Mouse (Mus musculus) embryonic facial prominence, embryonic 12.5 days (tissue): Measurements from ENCODE around the gene Acyp1. TPM values are rescaled to one million over a fixed set of nuclear protein-coding genes. Genes with fewer than 3 reads are reported as not detected.
A peak's percentile ranks its signal among the peaks of the same experiment; 100 is the strongest.

Source experiments
- ATAC-seq: fragments of 200-750 bp; cut with Nextera tagmentation; 2 replicates; pipeline ENCODE4 v1.8.0; 2017; ENCODE audit not compliant: insufficient number of reproducible peaks, insufficient read depth, low FRiP score, low TSS enrichment
- H3K27ac ChIP-seq: fragments of 300-500 bp; sonication (generic); 2 replicates; pipeline ENCODE4 v1.5.1; 2016; ENCODE audit warnings: mild to moderate bottlenecking
- H3K27me3 ChIP-seq: fragments of 300-500 bp; sonication (generic); 2 replicates; pipeline ENCODE4 v1.6.1; 2016; ENCODE audit warnings: mild to moderate bottlenecking, moderate library complexity
- H3K36me3 ChIP-seq: fragments of 300-500 bp; sonication (generic); 2 replicates; pipeline ENCODE4 v1.6.1; 2016; ENCODE audit warnings: mild to moderate bottlenecking
- H3K4me1 ChIP-seq: fragments of 300-500 bp; sonication (generic); 2 replicates; pipeline ENCODE4 v1.6.1; 2016
- H3K4me2 ChIP-seq: fragments of 300-500 bp; sonication (generic); replicated peaks from 2 replicates; pipeline ENCODE4 v1.6.1; 2016; ENCODE audit warnings: mild to moderate bottlenecking, moderate library complexity
- H3K4me3 ChIP-seq: fragments of 300-500 bp; sonication (generic); 2 replicates; pipeline ENCODE4 v1.5.1; 2016; ENCODE audit warnings: mild to moderate bottlenecking
- H3K9ac ChIP-seq: fragments of 300-500 bp; sonication (generic); 2 replicates; pipeline ENCODE4 v1.6.1; 2016; ENCODE audit warnings: mild to moderate bottlenecking, moderate library complexity
- H3K9me3 ChIP-seq: fragments of 300-500 bp; sonication (generic); 2 replicates; pipeline ENCODE4 v1.6.1; 2016; ENCODE audit warnings: mild to moderate bottlenecking, moderate library complexity
- WGBS: fragments of 180-500 bp; shearing (Covaris S2); methylation state at CpG from one replicate; pipeline ENCODE4 v1.1.7; 2016; 5-methylcytosine and 5-hydroxymethylcytosine counted together
- microRNA-seq: library from miRNA; unstranded; fragments of <30 nt; microRNA quantifications from one replicate; pipeline ENCODE4, GENCODE M21; 2017
- polyA plus RNA-seq: library from polyadenylated mRNA; unstranded; fragments of >200 nt; fragmentation: Nextera tagmentation; extraction: Ambion mirVana; gene quantifications from 2 replicates; pipeline ENCODE4 v1.2.1, GENCODE M21; 2016

The Acyp1 gene
- polyA plus RNA-seq, 1 experiment from 2014 or later, result 43.8 TPM

- Histone ChIP-seq H3K4me3 (no peak overlapping the region), H3K27me3 (no peaks in the 10 kb centered on the region), H3K4me1 (peaks cover 28% of the 10 kb centered on the region), H3K9me3 (no peaks in the 10 kb centered on the region), H3K27ac (peak overlapping the region; percentile 64; the same call in 1 of the 2 replicates), H3K36me3 (peaks cover 39% of the 10 kb centered on the region), H3K9ac (no peak overlapping the region), H3K4me2 (no peak overlapping the region)
- WGBS, result 51% methylated on average over 15 of the region's 15 CpGs
- ATAC-seq, result no peak
These were observed 60.2 kb downstream of the Acyp1 start for GRCm38 (mm10) chr12:85227876-85228599.

- Histone ChIP-seq H3K27ac (peak overlapping the region; percentile 64; the same call in 1 of the 2 replicates), H3K4me3 (no peak overlapping the region), H3K4me1 (peaks cover 28% of the 10 kb centered on the region), H3K9me3 (no peaks in the 10 kb centered on the region), H3K4me2 (no peak overlapping the region), H3K9ac (no peak overlapping the region), H3K27me3 (no peaks in the 10 kb centered on the region), H3K36me3 (peaks cover 47% of the 10 kb centered on the region)
- 26% methylated on average over 7 of the region's 7 CpGs for WGBS
- ATAC-seq, result peak; percentile 75; the same call in 1 of the 2 replicates
These were observed 61.0 kb downstream of the Acyp1 start for GRCm38 (mm10) chr12:85227227-85227626.

Small RNA genes lying within 50 kb of the gene (microRNA-seq; reads per million reads assigned to microRNA genes)
- gene Mir6938, result not detected

Other genes with a start within 250 kb of the Acyp1 start
- gene Prox2, start 177.7 kb downstream of the Acyp1 start, polyA plus RNA-seq, result 3.7 and 4.4 TPM in 2 replicates
- gene Dlst, start 177.6 kb downstream of the Acyp1 start, polyA plus RNA-seq, result 110 and 117 TPM in 2 replicates
- gene Rps6kl1, start 137.2 kb downstream of the Acyp1 start, polyA plus RNA-seq, result 1.7 and 2.2 TPM in 2 replicates
- gene Pgf, start 110.6 kb downstream of the Acyp1 start, polyA plus RNA-seq, result 15.4 and 19.1 TPM in 2 replicates
- gene Eif2b2, start 69.0 kb downstream of the Acyp1 start, polyA plus RNA-seq, result 79.0 and 88.2 TPM in 2 replicates
- 10.1 and 11.0 TPM in 2 replicates for gene Mlh3, start 17.8 kb downstream of the Acyp1 start, polyA plus RNA-seq
- gene Zc2hc1c, start 153 bp upstream of the Acyp1 start, polyA plus RNA-seq, result 0.78 and 1.1 TPM in 2 replicates
- gene Nek9, start 50.9 kb upstream of the Acyp1 start, polyA plus RNA-seq, result 31.2 and 33.1 TPM in 2 replicates
- gene Tmed10, start 86.4 kb upstream of the Acyp1 start, polyA plus RNA-seq, result 266 and 275 TPM in 2 replicates
- gene Fos, start 185.5 kb upstream of the Acyp1 start, polyA plus RNA-seq, result 2.3 and 3.5 TPM in 2 replicates